Mouse (Mus musculus) adrenal gland, adult 10 weeks (tissue): ENCODE measurements around the gene Mrpl39. TPM values are rescaled to one million over a fixed set of nuclear protein-coding genes. Genes with fewer than 3 reads are reported as not detected.

Source experiments
- polyA plus RNA-seq: library from polyadenylated mRNA; stranded (reverse); fragments of 350-450 nt; fragmentation: Illumina TruSeq; extraction: RNeasy Lipid Tissue Mini Kit (QIAGEN cat#74804); gene quantifications from one replicate; pipeline ENCODE4 v1.2.3, GENCODE M21; 2014; ENCODE audit warnings: low read depth, low replicate concordance

The Mrpl39 gene
- polyA plus RNA-seq: 59.2 TPM

GRCm38 (mm10) chr16:84735166-84736105, at the start of gene Mrpl39:
Gene Mrpl39 (minus strand): TSS chr16:84735742.

GRCm38 (mm10) chr16:84774003-84774703, 38.6 kb upstream of the Mrpl39 start, which contains the start of gene Jam2:
Gene Jam2 (plus strand): TSS chr16:84774123.

Other genes starting within 250 kb of the Mrpl39 start
- not detected for gene A730009L09Rik, start 220.6 kb downstream of the Mrpl39 start, polyA plus RNA-seq
- 44.4 TPM for gene Jam2, start 38.4 kb upstream of the Mrpl39 start, polyA plus RNA-seq
- gene Gabpa, start 99.2 kb upstream of the Mrpl39 start, polyA plus RNA-seq: 86.2 TPM
- gene Atp5j, start 99.9 kb upstream of the Mrpl39 start, polyA plus RNA-seq: 1,714 TPM